Mouse (Mus musculus) liver, postnatal 0 days (tissue): ENCODE results near the gene Gm3055. TPM values are rescaled to one million over a fixed set of nuclear protein-coding genes. Genes with fewer than 3 reads are reported as not detected.
"Not testable (repeated sequence)": the region's sequence is repeated elsewhere in the genome, so short reads cannot be mapped to it uniquely, and the experiment has no call there.

Experiments used
- ATAC-seq: fragments of 200-750 bp; cut with Nextera tagmentation; 2 replicates; pipeline ENCODE4 v1.8.0; 2017; ENCODE audit warnings: mild to moderate bottlenecking, moderate library complexity
- DNase-seq: peaks from one replicate; pipeline ENCODE4 v3.0.0-alpha.2; 2016
- H3K27ac ChIP-seq: fragments of 300-500 bp; sonication (generic); 2 replicates; pipeline ENCODE4 v1.5.1; 2014; ENCODE audit warnings: antibody characterized with exemption, moderate library complexity, mild to moderate bottlenecking, low read depth
- H3K27me3 ChIP-seq: fragments of 300-500 bp; sonication (generic); 2 replicates; pipeline ENCODE4 v1.6.1; 2014; ENCODE audit warnings: low read length, control low read depth, mixed read lengths; ENCODE audit not compliant: insufficient read depth
- H3K36me3 ChIP-seq: fragments of 300-500 bp; sonication (generic); replicated peaks from 2 replicates; pipeline ENCODE4 v1.6.1; 2014; ENCODE audit warnings: mild to moderate bottlenecking, control low read depth, low read length, moderate library complexity, mixed read lengths; ENCODE audit not compliant: insufficient read depth
- H3K4me1 ChIP-seq: fragments of 300-500 bp; sonication (generic); 2 replicates; pipeline ENCODE4 v1.6.1; 2014; ENCODE audit warnings: antibody characterized with exemption, mild to moderate bottlenecking, control low read depth; ENCODE audit not compliant: insufficient read depth
- H3K4me2 ChIP-seq: fragments of 300-500 bp; sonication (generic); 2 replicates; pipeline ENCODE4 v1.6.1; 2014; ENCODE audit warnings: low read depth, mild to moderate bottlenecking, low read length, moderate library complexity, mixed read lengths
- H3K4me3 ChIP-seq: fragments of 300-500 bp; sonication (generic); 2 replicates; pipeline ENCODE4 v1.5.1; 2014; ENCODE audit warnings: low read depth, low read length
- H3K9ac ChIP-seq: fragments of 300-500 bp; sonication (generic); replicated peaks from 2 replicates; pipeline ENCODE4 v1.6.1; 2014; ENCODE audit warnings: mild to moderate bottlenecking, moderate library complexity
- H3K9me3 ChIP-seq: fragments of 300-500 bp; sonication (generic); 2 replicates; pipeline ENCODE4 v1.6.1; 2016; ENCODE audit warnings: mild to moderate bottlenecking, control low read depth, low read length, mixed read lengths
- WGBS: fragments of 180-500 bp; shearing (Covaris S2); extraction: QIAGEN DNeasy Blood & Tissue Kit; methylation state at CpG from one replicate; pipeline ENCODE4 v1.1.7; 2014; ENCODE audit not compliant: insufficient replicate concordance; 5-methylcytosine and 5-hydroxymethylcytosine counted together
- polyA plus RNA-seq: library from polyadenylated mRNA; unstranded; fragments of >200 nt; fragmentation: Nextera tagmentation; extraction: Ambion mirVana; gene quantifications from 2 replicates; pipeline ENCODE4 v1.2.1, GENCODE M21; 2015

Gene Gm3055
- 0.51 and 0.54 TPM in 2 replicates for polyA plus RNA-seq

- H3K27ac ChIP-seq, H3K4me2 ChIP-seq, H3K36me3 ChIP-seq, DNase-seq, H3K9ac ChIP-seq, H3K4me3 ChIP-seq, H3K4me1 ChIP-seq, H3K27me3 ChIP-seq, H3K9me3 ChIP-seq: not testable (repeated sequence)
- WGBS = no CpG with 5 or more reads among the region's 43 CpGs
- peak; percentile 93 for ATAC-seq
Observed at GRCm38 (mm10) chr10:81770506-81771403, at the start of gene Gm3055. Gene Gm3055, minus strand, starts transcription at chr10:81771161.

GRCm38 (mm10) chr10:81811899-81812298 is 40.9 kb upstream of the Gm3055 start, which contains the start of gene Gm4767:
Gene Gm4767, plus strand, starts transcription at chr10:81812186.
- H3K9ac ChIP-seq, H3K27me3 ChIP-seq, H3K9me3 ChIP-seq, DNase-seq, H3K36me3 ChIP-seq, H3K4me3 ChIP-seq, H3K27ac ChIP-seq, ATAC-seq, H3K4me1 ChIP-seq, H3K4me2 ChIP-seq: not testable (repeated sequence)
- WGBS = 35% methylated on average over 8 of the region's 20 CpGs

- not testable (repeated sequence) for ATAC-seq, H3K27me3 ChIP-seq, H3K36me3 ChIP-seq, H3K27ac ChIP-seq, H3K4me2 ChIP-seq, H3K9ac ChIP-seq, H3K9me3 ChIP-seq, DNase-seq, H3K4me3 ChIP-seq, H3K4me1 ChIP-seq
- WGBS = no CpG with 5 or more reads among the region's 3 CpGs
Observed at GRCm38 (mm10) chr10:81771404-81771777, 430 bp upstream of the Gm3055 start.

DNA sequence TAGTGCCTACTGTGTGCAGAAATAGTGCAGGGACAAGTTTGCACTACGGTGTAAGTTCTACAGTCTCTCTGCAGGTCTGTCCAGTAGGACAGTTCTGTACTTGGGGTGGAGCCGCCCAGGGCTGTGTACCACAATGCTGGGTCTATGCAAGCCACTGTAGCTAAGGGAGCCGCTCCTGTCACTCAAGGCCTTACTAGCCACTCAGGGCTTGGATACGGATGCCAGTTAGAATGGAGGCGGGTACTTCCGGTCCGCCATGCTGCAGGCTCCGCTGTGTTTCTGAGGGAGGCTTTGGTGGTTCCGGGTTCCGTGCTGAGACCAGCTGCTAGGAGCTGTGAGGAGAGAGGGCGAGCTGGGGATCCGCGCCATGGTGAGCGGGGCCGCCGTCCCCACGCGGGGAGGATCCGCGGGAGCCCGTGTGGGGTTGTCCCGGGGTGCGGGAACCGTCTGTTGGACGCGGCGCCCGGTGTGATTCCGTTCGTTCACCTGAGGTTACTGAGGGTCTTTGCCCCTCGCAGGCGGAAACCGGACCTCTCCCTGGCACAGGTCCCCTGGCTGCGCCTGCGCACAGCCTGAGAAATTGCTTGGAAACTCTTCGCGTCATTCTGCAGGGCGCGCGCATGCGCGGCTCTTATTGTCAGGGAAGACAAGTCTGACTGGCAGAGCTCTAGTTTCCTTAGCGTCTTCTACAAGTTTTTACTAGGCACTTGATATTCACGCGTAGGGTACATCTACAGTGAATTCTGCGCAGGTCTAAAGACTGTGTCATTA is 66.2 kb downstream of the Gm3055 start, which contains the start of gene Zfp433:
Zfp433 (plus strand) TSS at position 295 of the 771 bp plus-strand sequence.
- not testable (repeated sequence) for H3K9ac ChIP-seq, H3K4me2 ChIP-seq, H3K27me3 ChIP-seq, H3K36me3 ChIP-seq, H3K27ac ChIP-seq, H3K9me3 ChIP-seq, H3K4me3 ChIP-seq, H3K4me1 ChIP-seq, DNase-seq
- no CpG with 5 or more reads among the region's 46 CpGs for WGBS
- ATAC-seq = peak; percentile 99

Other genes starting within 250 kb of the Gm3055 start
- gene Gna15, start 246.9 kb downstream of the Gm3055 start, polyA plus RNA-seq = 4.0 and 4.4 TPM in 2 replicates
- 18.3 and 19.2 TPM in 2 replicates for gene Gna11, start 226.0 kb downstream of the Gm3055 start, polyA plus RNA-seq
- gene Aes, start 211.7 kb downstream of the Gm3055 start, polyA plus RNA-seq = 256 and 266 TPM in 2 replicates
- gene Tle2, start 196.6 kb downstream of the Gm3055 start, polyA plus RNA-seq = 1.2 and 2.2 TPM in 2 replicates
- gene Tle6, start 170.1 kb downstream of the Gm3055 start, polyA plus RNA-seq = 2.9 and 3.0 TPM in 2 replicates
- 0.13 TPM in 2 replicates for gene BC025920, start 164.9 kb downstream of the Gm3055 start, polyA plus RNA-seq
- gene Sirt6, start 143.4 kb downstream of the Gm3055 start, polyA plus RNA-seq = 4.5 and 6.1 TPM in 2 replicates
- gene Ankrd24, start 142.6 kb downstream of the Gm3055 start, polyA plus RNA-seq = 1.8 and 2.1 TPM in 2 replicates
- 1.1 and 1.2 TPM in 2 replicates for gene Gm10778, start 122.1 kb downstream of the Gm3055 start, polyA plus RNA-seq
- 3.1 and 4.5 TPM in 2 replicates for gene Zfp433, start 66.3 kb downstream of the Gm3055 start, polyA plus RNA-seq
- gene Gm4767, start 41.0 kb upstream of the Gm3055 start, polyA plus RNA-seq = 0.55 and 0.73 TPM in 2 replicates
- gene Gm32687, start 92.8 kb upstream of the Gm3055 start, polyA plus RNA-seq = 1.6 and 2.0 TPM in 2 replicates
- gene Zfp781, start 159.3 kb upstream of the Gm3055 start, polyA plus RNA-seq = 0.24 and 0.42 TPM in 2 replicates